Mouse (Mus musculus): ENCODE measurements around the gene Ap3s2.

The Ap3s2 gene

GRCm38 (mm10) chr7:79866294-79867000 lies 54.0 kb downstream of the Ap3s2 start:
- peaks cover 80% of the 10 kb centered on the region for H3K4me1 ChIP-seq (replicated peaks; ENCODE audit: low read depth, low read length)
- TF ChIP-seq CTCF (conservative IDR thresholded peaks at IDR 0.05; ENCODE audit: low read length) (no peak), NANOG (IDR thresholded peaks at IDR 0.05; ENCODE audit: borderline replicate concordance, low read length) (no peak), POU5F1 (IDR thresholded peaks at IDR 0.05; ENCODE audit: borderline replicate concordance, low read length) (no peak)
- no peaks in the 10 kb centered on the region for H3K27me3 ChIP-seq (ENCODE audit: insufficient read depth, low read length)
- no peaks in the 10 kb centered on the region for H3K36me3 ChIP-seq (ENCODE audit: insufficient read depth, low read length)
- H3K4me3 ChIP-seq (replicated peaks; ENCODE audit: low read length), result no peak overlapping the region
- H3K9me3 ChIP-seq (ENCODE audit: low read length), result no peaks in the 10 kb centered on the region

GRCm38 (mm10) chr7:79861794-79862193 lies 58.7 kb downstream of the Ap3s2 start:
- Histone ChIP-seq H3K36me3 (ENCODE audit: insufficient read depth, low read length) (no peaks in the 10 kb centered on the region), H3K4me3 (replicated peaks; ENCODE audit: low read length) (no peak overlapping the region), H3K9me3 (ENCODE audit: low read length) (no peaks in the 10 kb centered on the region), H3K4me1 (replicated peaks; ENCODE audit: low read depth, low read length) (peaks cover 76% of the 10 kb centered on the region), H3K27me3 (ENCODE audit: insufficient read depth, low read length) (no peaks in the 10 kb centered on the region)
- TF ChIP-seq NANOG (IDR thresholded peaks at IDR 0.05; ENCODE audit: borderline replicate concordance, low read length) (no peak), POU5F1 (IDR thresholded peaks at IDR 0.05; ENCODE audit: borderline replicate concordance, low read length) (no peak), CTCF (conservative IDR thresholded peaks at IDR 0.05; ENCODE audit: low read length) (no peak)

- H3K36me3 ChIP-seq (ENCODE audit: insufficient read depth, low read length), result no peaks in the 10 kb centered on the region
- H3K4me1 ChIP-seq (replicated peaks; ENCODE audit: low read depth, low read length), result peaks cover 66% of the 10 kb centered on the region
- no peak for TF ChIP-seq POU5F1 (IDR thresholded peaks at IDR 0.05; ENCODE audit: borderline replicate concordance, low read length)
- TF ChIP-seq CTCF (conservative IDR thresholded peaks at IDR 0.05; ENCODE audit: low read length), result no peak
- no peak for TF ChIP-seq NANOG (IDR thresholded peaks at IDR 0.05; ENCODE audit: borderline replicate concordance, low read length)
- H3K4me3 ChIP-seq (replicated peaks; ENCODE audit: low read length), result no peak within 1 kb of the TSS
- no peaks in the 10 kb centered on the region for H3K9me3 ChIP-seq (ENCODE audit: low read length)
- no peaks in the 10 kb centered on the region for H3K27me3 ChIP-seq (ENCODE audit: insufficient read depth, low read length)
Observed at GRCm38 (mm10) chr7:79860811-79861210, 59.6 kb downstream of the Ap3s2 start, which contains the start of gene Anpep. TSS of gene Anpep (minus strand) at chr7:79861059.

GRCm38 (mm10) chr7:79858956-79859630 lies 61.4 kb downstream of the Ap3s2 start:
- peaks cover 59% of the 10 kb centered on the region for H3K4me1 ChIP-seq (replicated peaks; ENCODE audit: low read depth, low read length)
- no peak overlapping the region for H3K4me3 ChIP-seq (replicated peaks; ENCODE audit: low read length)
- no peaks in the 10 kb centered on the region for H3K36me3 ChIP-seq (ENCODE audit: insufficient read depth, low read length)
- H3K27me3 ChIP-seq (ENCODE audit: insufficient read depth, low read length), result no peaks in the 10 kb centered on the region
- no peaks in the 10 kb centered on the region for H3K9me3 ChIP-seq (ENCODE audit: low read length)
- no peak for TF ChIP-seq CTCF (conservative IDR thresholded peaks at IDR 0.05; ENCODE audit: low read length)
- no peak for TF ChIP-seq NANOG (IDR thresholded peaks at IDR 0.05; ENCODE audit: borderline replicate concordance, low read length)
- no peak for TF ChIP-seq POU5F1 (IDR thresholded peaks at IDR 0.05; ENCODE audit: borderline replicate concordance, low read length)

GRCm38 (mm10) chr7:79858202-79858934 lies 62.1 kb downstream of the Ap3s2 start:
- TF ChIP-seq POU5F1 (IDR thresholded peaks at IDR 0.05; ENCODE audit: borderline replicate concordance, low read length) (no peak), CTCF (conservative IDR thresholded peaks at IDR 0.05; ENCODE audit: low read length) (no peak), NANOG (IDR thresholded peaks at IDR 0.05; ENCODE audit: borderline replicate concordance, low read length) (no peak)
- H3K4me3 ChIP-seq (replicated peaks; ENCODE audit: low read length), result no peak overlapping the region
- no peaks in the 10 kb centered on the region for H3K36me3 ChIP-seq (ENCODE audit: insufficient read depth, low read length)
- H3K27me3 ChIP-seq (ENCODE audit: insufficient read depth, low read length), result no peaks in the 10 kb centered on the region
- no peaks in the 10 kb centered on the region for H3K9me3 ChIP-seq (ENCODE audit: low read length)
- peaks cover 58% of the 10 kb centered on the region for H3K4me1 ChIP-seq (replicated peaks; ENCODE audit: low read depth, low read length)

- Histone ChIP-seq H3K4me3 (replicated peaks; ENCODE audit: low read length) (no peak overlapping the region), H3K27me3 (ENCODE audit: insufficient read depth, low read length) (no peaks in the 10 kb centered on the region), H3K9me3 (ENCODE audit: low read length) (no peaks in the 10 kb centered on the region), H3K4me1 (replicated peaks; ENCODE audit: low read depth, low read length) (peaks cover 39% of the 10 kb centered on the region), H3K36me3 (ENCODE audit: insufficient read depth, low read length) (no peaks in the 10 kb centered on the region)
- TF ChIP-seq POU5F1 (IDR thresholded peaks at IDR 0.05; ENCODE audit: borderline replicate concordance, low read length), result no peak
- TF ChIP-seq NANOG (IDR thresholded peaks at IDR 0.05; ENCODE audit: borderline replicate concordance, low read length), result no peak
- TF ChIP-seq CTCF (conservative IDR thresholded peaks at IDR 0.05; ENCODE audit: low read length), result no peak
Observed at GRCm38 (mm10) chr7:79856305-79856704, 64.1 kb downstream of the Ap3s2 start.

GRCm38 (mm10) chr7:79847456-79848451 lies 72.7 kb downstream of the Ap3s2 start:
- no peaks in the 10 kb centered on the region for H3K36me3 ChIP-seq (ENCODE audit: insufficient read depth, low read length)
- H3K27me3 ChIP-seq (ENCODE audit: insufficient read depth, low read length), result peaks cover 47% of the 10 kb centered on the region
- H3K4me3 ChIP-seq (replicated peaks; ENCODE audit: low read length), result peak overlapping the region; percentile 81
- no peaks in the 10 kb centered on the region for H3K9me3 ChIP-seq (ENCODE audit: low read length)
- no peak for TF ChIP-seq NANOG (IDR thresholded peaks at IDR 0.05; ENCODE audit: borderline replicate concordance, low read length)
- no peak for TF ChIP-seq CTCF (conservative IDR thresholded peaks at IDR 0.05; ENCODE audit: low read length)
- TF ChIP-seq POU5F1 (IDR thresholded peaks at IDR 0.05; ENCODE audit: borderline replicate concordance, low read length), result no peak
- peaks cover 32% of the 10 kb centered on the region for H3K4me1 ChIP-seq (replicated peaks; ENCODE audit: low read depth, low read length)

Data from E14TG2a.4 (cell line).